Comparison of ENCODE assay signal across 8 mouse cellular contexts in the genomic region with DNA sequence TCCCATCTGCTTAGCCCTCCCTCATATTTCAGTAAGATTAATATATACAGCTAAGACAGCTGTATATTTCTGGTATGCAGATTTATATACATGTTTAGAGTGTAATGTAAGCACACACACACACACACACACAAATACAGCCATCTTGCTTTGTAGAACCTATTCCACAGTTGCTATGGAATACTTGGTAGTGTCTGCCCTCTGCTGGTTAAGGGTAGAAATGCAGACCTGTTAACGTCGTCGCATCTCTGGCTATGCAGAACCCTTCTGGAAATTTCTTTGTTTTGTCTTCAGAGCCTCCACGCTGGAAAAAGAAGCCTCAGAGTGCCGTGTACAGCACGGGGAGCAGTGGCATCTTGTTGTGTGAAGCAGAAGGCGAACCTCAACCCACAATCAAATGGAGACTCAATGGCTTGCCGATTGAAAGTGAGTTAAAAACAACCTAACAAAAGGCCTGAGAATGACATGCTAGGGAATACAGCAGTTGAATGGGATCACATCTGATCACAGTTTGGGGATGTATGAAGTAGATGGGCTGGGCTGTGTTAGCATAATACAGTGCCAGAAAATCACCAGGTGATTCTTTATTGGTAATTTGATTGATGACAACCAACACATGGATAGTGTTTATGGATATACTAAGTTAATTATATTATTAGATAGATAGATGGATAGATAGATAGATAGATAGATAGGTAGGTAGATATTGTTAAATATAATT.
DNase-seq lines count a peak whose midpoint lies in the region; ATAC-seq lines count a peak whose summit lies in the region.

No protein-coding gene starts in this region.

- no peak overlapping the region for H3K4me2 ChIP-seq in liver, embryonic 12.5 days
- H3K4me2 ChIP-seq in midbrain, embryonic 14.5 days (ENCODE audit: low read length) = no peak overlapping the region

- no peaks in the 10 kb centered on the region for H3K4me1 ChIP-seq in liver, embryonic 12.5 days
- no peaks in the 10 kb centered on the region for H3K4me1 ChIP-seq in midbrain, embryonic 14.5 days (ENCODE audit: control insufficient read depth, insufficient read depth, low read length)

- no peak overlapping the region for H3K27ac ChIP-seq in liver, embryonic 12.5 days
- H3K27ac ChIP-seq in midbrain, embryonic 14.5 days (replicated peaks; ENCODE audit: low read depth, low read length) = no peak overlapping the region

- intact Hi-C loops in left cerebral cortex, postnatal 36 days (cut with DNase I) = loop anchor here (1.0 to 5.0 kb wide), 2 partner anchors 171 to 377 kb away; a partner anchor contains a TSS

- DNase-seq in liver = peak; percentile 47
- DNase-seq in cerebellum, adult 8-10 months = peak; percentile 80
- DNase-seq in frontal cortex, adult 2 months (ENCODE audit: extremely low spot score in 1 of 2, low spot score in 1 of 2) = peak; percentile 75 to 94
- peak; percentile 46 for DNase-seq in kidney, adult 18-20 months
- DNase-seq in left cerebral cortex, postnatal 36 days (ENCODE audit: low spot score in 2 of 2) = peak; percentile 55 to 78
- DNase-seq in midbrain, embryonic 14.5 days = peak; percentile 95
- DNase-seq in splenic B cell, adult 2 months (ENCODE audit: low read depth, low spot score) = peak; percentile 62

- 13% methylated on average over 8 of the region's 8 CpGs for WGBS in liver, embryonic 12.5 days (ENCODE audit: insufficient replicate concordance)
- WGBS in midbrain, embryonic 14.5 days = 17% methylated on average over 8 of the region's 8 CpGs

- ATAC-seq in liver, embryonic 12.5 days = no peak
- peak; percentile 73; the same call in 1 of the 2 replicates for ATAC-seq in midbrain, embryonic 14.5 days (ENCODE audit: low FRiP score, low TSS enrichment)

- no peaks in the 10 kb centered on the region for H3K27me3 ChIP-seq in liver, embryonic 12.5 days (replicated peaks)
- H3K27me3 ChIP-seq in midbrain, embryonic 14.5 days (ENCODE audit: control insufficient read depth, insufficient read depth, low read length) = no peaks in the 10 kb centered on the region
- no peaks in the 10 kb centered on the region for H3K27me3 ChIP-seq in splenic B cell, adult 2 months (ENCODE audit: control insufficient read depth, insufficient read depth, low read length, poor library complexity, severe bottlenecking)

- H3K9me3 ChIP-seq in liver, embryonic 12.5 days (replicated peaks) = no peaks in the 10 kb centered on the region
- no peaks in the 10 kb centered on the region for H3K9me3 ChIP-seq in midbrain, embryonic 14.5 days (ENCODE audit: control insufficient read depth, low read length)

- no peak overlapping the region for H3K9ac ChIP-seq in liver, embryonic 12.5 days
- no peak overlapping the region for H3K9ac ChIP-seq in midbrain, embryonic 14.5 days (replicated peaks; ENCODE audit: low read length)

- H3K4me3 ChIP-seq in liver, embryonic 12.5 days = no peak overlapping the region
- no peak overlapping the region for H3K4me3 ChIP-seq in midbrain, embryonic 14.5 days (replicated peaks; ENCODE audit: low read depth, low read length)

- H3K36me3 ChIP-seq in liver, embryonic 12.5 days = no peaks in the 10 kb centered on the region
- peaks cover 6% of the 10 kb centered on the region; the same call in 1 of the 2 replicates for H3K36me3 ChIP-seq in midbrain, embryonic 14.5 days (ENCODE audit: control insufficient read depth, insufficient read depth, low read length)
- no peaks in the 10 kb centered on the region for H3K36me3 ChIP-seq in splenic B cell, adult 2 months (ENCODE audit: control insufficient read depth, insufficient read depth, low read length, poor library complexity, severe bottlenecking)
